9 mouse cellular contexts compared by ENCODE assay signal in the genomic region with DNA sequence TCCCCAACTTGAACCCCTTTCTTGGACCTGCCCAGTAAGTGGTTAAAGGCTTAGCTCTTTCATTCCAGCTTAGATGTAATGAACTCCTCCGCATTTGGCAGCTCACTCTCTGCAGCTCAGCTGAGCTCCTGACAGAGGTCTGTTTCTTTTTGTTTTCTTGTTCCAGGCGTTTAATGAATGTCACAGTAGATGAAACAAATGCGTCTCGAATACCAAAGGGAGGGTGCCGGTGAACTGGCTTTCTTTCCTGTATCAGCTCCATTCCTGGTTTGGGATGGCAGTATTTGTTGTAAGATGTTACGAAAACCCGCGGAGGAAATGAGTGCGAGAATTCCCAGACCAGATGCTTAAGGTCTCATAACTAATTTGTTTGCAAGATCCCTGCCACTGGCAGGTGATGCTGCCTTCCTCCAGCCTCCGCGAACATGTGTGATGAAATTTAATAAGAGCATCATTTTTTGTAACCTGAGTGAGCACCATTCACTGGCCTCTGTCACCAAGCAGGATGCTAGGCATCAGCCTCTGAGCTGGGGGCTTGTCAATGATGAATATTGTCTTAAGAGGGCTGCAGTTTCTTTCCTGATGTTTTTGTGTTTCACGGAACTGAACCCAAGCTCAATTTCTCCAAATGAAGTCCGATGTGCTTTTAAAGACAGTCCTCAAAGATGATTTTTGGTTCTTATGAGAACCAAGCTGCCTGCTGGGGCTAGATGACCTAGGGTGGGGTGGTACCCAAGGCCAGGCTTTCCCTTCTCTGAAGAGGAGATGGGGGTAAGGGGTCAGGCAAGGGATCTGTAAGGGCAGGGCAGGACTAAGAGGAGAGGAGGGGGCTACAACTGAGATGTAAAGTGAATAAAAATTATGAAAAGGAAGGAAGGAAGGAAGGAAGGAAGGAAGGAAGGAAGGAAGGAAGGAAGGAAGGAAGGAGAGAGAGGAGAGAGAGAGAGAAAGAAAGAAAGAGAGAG.
DNase-seq lines count a peak whose midpoint lies in the region; ATAC-seq and TF ChIP-seq lines count a peak whose summit lies in the region.
"Had no signal": no experiment of that assay in that cellular context is flagged by ENCODE, and none has a peak within 500 bp of the region (broad histone marks: within the 10 kb centered on the region; RNA-seq: fewer than 3 reads in every experiment).

No protein-coding gene starts in this region.

- H3K27ac ChIP-seq in kidney, embryonic 14.5 days (ENCODE audit: low read depth, low read length): no peak overlapping the region
- no peak overlapping the region for H3K27ac ChIP-seq in forebrain, embryonic 10.5 days
- no peak overlapping the region for H3K27ac ChIP-seq in heart, embryonic 10.5 days

- 27% methylated on average over 13 of the region's 13 CpGs for WGBS in kidney, embryonic 14.5 days
- WGBS in forebrain, embryonic 10.5 days: 32% methylated on average over 13 of the region's 13 CpGs
- WGBS in heart, embryonic 10.5 days: 39% methylated on average over 13 of the region's 13 CpGs

- no peak overlapping the region for H3K4me3 ChIP-seq in kidney, embryonic 14.5 days (ENCODE audit: low read length)
- peak overlapping the region; percentile 12; the same call in 1 of the 2 replicates for H3K4me3 ChIP-seq in forebrain, embryonic 10.5 days
- no peak overlapping the region for H3K4me3 ChIP-seq in myocyte
- no peak overlapping the region for H3K4me3 ChIP-seq in heart, embryonic 10.5 days

- no peaks in the 10 kb centered on the region for H3K36me3 ChIP-seq in kidney, embryonic 14.5 days (ENCODE audit: control insufficient read depth, insufficient read depth, low read length)
- H3K36me3 ChIP-seq in forebrain, embryonic 10.5 days (replicated peaks): no peaks in the 10 kb centered on the region
- no peaks in the 10 kb centered on the region for H3K36me3 ChIP-seq in myocyte (ENCODE audit: control insufficient read depth, insufficient read depth)
- H3K36me3 ChIP-seq in heart, embryonic 10.5 days: no peaks in the 10 kb centered on the region

- ATAC-seq in kidney, embryonic 14.5 days (ENCODE audit: low FRiP score, low TSS enrichment): peak; percentile 68; the same call in 1 of the 2 replicates
- ATAC-seq: CD4-positive, CD25-positive, alpha-beta regulatory T cell, adult 4 months had no signal

- no peaks in the 10 kb centered on the region for H3K79me2 ChIP-seq in myocyte (ENCODE audit: control insufficient read depth, insufficient read depth)

- H3K9ac ChIP-seq in kidney, embryonic 14.5 days (ENCODE audit: low read depth, low read length): no peak overlapping the region

- H3K9me3 ChIP-seq in kidney, embryonic 14.5 days (ENCODE audit: control insufficient read depth, low read length): no peaks in the 10 kb centered on the region
- H3K9me3 ChIP-seq in forebrain, embryonic 10.5 days: no peaks in the 10 kb centered on the region
- H3K9me3 ChIP-seq in heart, embryonic 10.5 days: no peaks in the 10 kb centered on the region

- no peak overlapping the region for H3ac ChIP-seq in myocyte (ENCODE audit: control insufficient read depth, insufficient read length)

- DNase-seq in kidney, adult 11 months: no peak
- DNase-seq in forebrain, embryonic 10.5 days (ENCODE audit: extremely low spot score, low spot score): no peak
- peak; percentile 1 to 15 for DNase-seq in layer of hippocampus, adult 18-20 months (ENCODE audit: low spot score in 2 of 2)
- DNase-seq in cerebellum, postnatal 36 days: no peak
- DNase-seq in heart, embryonic 10.5 days (ENCODE audit: low spot score): no peak
- DNase-seq in gastrocnemius, postnatal 4 days (ENCODE audit: low spot score in 2 of 2): no peak

- no peak for TF ChIP-seq POLR2A in myocyte (IDR thresholded peaks at IDR 0.05; ENCODE audit: insufficient read length, low read depth)

- 0 out of 2 replicates have a peak overlapping the region, but pooled peaks have one; percentile 1 for H3K4me2 ChIP-seq in kidney, embryonic 14.5 days (replicated peaks; ENCODE audit: low read depth, low read length)
- peak overlapping the region; percentile 35 for H3K4me2 ChIP-seq in myocyte (ENCODE audit: low read depth)

- 0 out of 2 replicates have a peak, but pooled peaks cover 4% of the 10 kb centered on the region for H3K4me1 ChIP-seq in kidney, embryonic 14.5 days (ENCODE audit: control insufficient read depth, insufficient read depth, low read length)
- peaks cover 35% of the 10 kb centered on the region for H3K4me1 ChIP-seq in forebrain, embryonic 10.5 days
- H3K4me1 ChIP-seq in heart, embryonic 10.5 days: no peaks in the 10 kb centered on the region

- H3K27me3 ChIP-seq in kidney, embryonic 14.5 days (ENCODE audit: control insufficient read depth, insufficient read depth, low read length): no peaks in the 10 kb centered on the region
- H3K27me3 ChIP-seq in forebrain, embryonic 10.5 days (ENCODE audit: poor library complexity, severe bottlenecking): 0 out of 2 replicates have a peak, but pooled peaks cover 3% of the 10 kb centered on the region
- H3K27me3 ChIP-seq in myocyte (ENCODE audit: control insufficient read depth, insufficient read depth, insufficient read length): no peaks in the 10 kb centered on the region
- H3K27me3 ChIP-seq in heart, embryonic 10.5 days (ENCODE audit: insufficient read depth, poor library complexity, severe bottlenecking): no peaks in the 10 kb centered on the region

TF ChIP-seq in myocyte, 11 proteins besides CTCF, POLR2A, EP300 and RAD21:
- no peak for TF ChIP-seq TCF12 (IDR thresholded peaks at IDR 0.05; ENCODE audit: insufficient read depth, poor library complexity, severe bottlenecking)
- no peak for TF ChIP-seq SRF (IDR thresholded peaks at IDR 0.05; ENCODE audit: control insufficient read depth, insufficient read length, low read depth)
- no peak for TF ChIP-seq MAX (IDR thresholded peaks at IDR 0.05; ENCODE audit: low read depth)
- no peak for TF ChIP-seq TCF3 (IDR thresholded peaks at IDR 0.05; ENCODE audit: insufficient read length, low read depth)
- no peak for TF ChIP-seq POLR2AphosphoS2 (IDR thresholded peaks at IDR 0.05; ENCODE audit: insufficient read length, low read depth)
- no peak for TF ChIP-seq E2F4 (IDR thresholded peaks at IDR 0.05; ENCODE audit: insufficient read depth)
- TF ChIP-seq USF1 (IDR thresholded peaks at IDR 0.05; ENCODE audit: low read depth): no peak
- no peak for TF ChIP-seq MYOG (IDR thresholded peaks at IDR 0.05; ENCODE audit: control insufficient read depth in 1 of 3, insufficient read depth in 1 of 3, insufficient read length in 2 of 3, low read depth in 2 of 3)
- no peak for TF ChIP-seq CEBPB (IDR thresholded peaks at IDR 0.05; ENCODE audit: insufficient read depth, poor library complexity, severe bottlenecking)
- TF ChIP-seq MYOD1 (IDR thresholded peaks at IDR 0.05; ENCODE audit: control insufficient read depth in 1 of 3, insufficient read length in 2 of 3, low read depth in 2 of 3): no peak
- no peak for TF ChIP-seq REST (IDR thresholded peaks at IDR 0.05; ENCODE audit: insufficient read depth, insufficient read length)

Comparison
In these comparisons a context has a peak if more than half of its experiments do, and no peak if none do; other contexts are left out.
1. DNase-seq: peak in layer of hippocampus, adult 18-20 months (2 of 2); none in kidney, adult 11 months (single experiment), forebrain, embryonic 10.5 days (single experiment), cerebellum, postnatal 36 days (0 of 2), heart, embryonic 10.5 days (single experiment) and gastrocnemius, postnatal 4 days (0 of 2).